Mouse (Mus musculus): ENCODE results near the gene Lmbr1.
"Not testable (repeated sequence)": the region's sequence is repeated elsewhere in the genome, so short reads cannot be mapped to it uniquely, and the experiment has no call there.

Gene Lmbr1

DNA sequence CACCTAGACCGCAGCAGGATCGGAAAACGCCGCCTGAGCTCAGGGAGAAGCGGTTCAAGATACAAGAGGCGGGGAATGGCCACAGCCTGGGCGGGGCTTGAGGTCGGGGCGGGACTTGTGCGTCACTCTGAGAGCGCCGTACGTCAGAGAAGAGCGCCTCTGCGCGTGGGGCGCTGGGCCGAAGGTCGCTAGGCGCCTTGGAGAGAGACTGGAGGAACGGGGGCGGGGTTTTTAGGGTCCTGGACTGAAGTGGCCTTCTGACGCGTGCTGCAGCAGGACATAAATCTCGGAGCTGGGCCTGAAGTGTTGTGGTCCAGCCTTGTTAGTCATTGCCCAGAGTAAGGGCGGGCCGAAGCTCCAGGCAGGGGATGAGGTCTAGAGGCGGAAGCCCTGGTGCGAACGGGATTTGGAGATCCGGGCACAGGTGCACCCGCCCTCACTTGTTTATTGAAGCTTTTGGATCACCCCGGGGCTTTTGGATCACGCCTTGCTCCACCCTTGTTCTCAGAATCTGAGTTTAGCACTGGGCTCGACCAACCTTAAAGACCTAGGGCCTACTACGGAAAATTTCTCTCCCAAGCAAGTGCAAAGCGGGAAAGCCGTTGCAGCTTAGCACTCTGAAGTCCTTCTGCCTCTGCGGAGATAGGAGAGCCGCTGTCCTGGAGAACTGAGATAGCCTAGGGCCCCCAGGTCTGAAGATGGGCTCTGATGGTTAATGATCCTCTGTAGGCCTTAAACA, at the start of gene Lmbr1:
Gene Lmbr1 (minus strand): TSS at position 93 of the 739 bp plus-strand sequence.
- peak; percentile 93 to 96 for DNase-seq (ENCODE audit: low spot score in 2 of 2)

DNA sequence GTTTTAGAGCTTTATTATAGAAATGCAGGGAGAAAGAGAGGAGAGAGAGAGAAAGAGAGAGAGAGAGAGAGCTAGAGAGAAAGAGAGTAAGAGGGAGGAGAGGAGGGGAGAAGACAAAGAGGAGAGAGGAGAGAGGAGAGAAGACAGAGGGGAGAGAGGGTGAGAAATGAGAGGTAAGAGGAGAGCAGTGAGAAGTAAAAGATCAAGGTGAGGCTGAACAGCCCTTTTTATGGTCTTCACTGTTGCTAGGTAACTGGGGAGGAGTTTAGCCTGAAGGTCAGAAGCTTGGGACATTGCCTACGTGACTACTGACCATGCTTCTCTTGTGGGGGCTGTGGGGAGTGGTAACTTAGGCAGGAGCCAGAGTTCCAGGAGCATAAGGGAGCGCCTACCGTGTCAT, 45.1 kb upstream of the Lmbr1 start:
- DNase-seq (ENCODE audit: low spot score in 2 of 2), result not testable (repeated sequence)

DNA sequence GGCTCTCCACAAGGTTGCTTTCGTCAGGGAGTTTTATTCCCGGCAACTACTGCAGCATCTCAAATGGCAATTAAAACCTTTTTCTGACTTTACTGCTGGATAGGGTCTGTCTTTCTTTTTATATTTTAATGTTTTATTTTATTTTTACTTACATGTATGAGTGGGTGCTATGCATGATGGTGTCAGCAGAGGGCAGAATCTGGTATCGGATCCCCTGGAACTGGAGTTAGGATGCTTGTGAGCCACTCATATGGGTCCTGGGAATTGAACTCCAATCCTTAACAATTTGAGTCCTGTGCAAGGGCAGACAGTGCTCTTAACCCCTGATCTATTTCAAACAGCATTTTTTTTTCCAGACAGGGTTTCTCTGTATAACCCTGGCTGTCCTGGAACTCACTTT, 34.9 kb upstream of the Lmbr1 start:
- DNase-seq (ENCODE audit: low spot score in 2 of 2), result no peak

DNA sequence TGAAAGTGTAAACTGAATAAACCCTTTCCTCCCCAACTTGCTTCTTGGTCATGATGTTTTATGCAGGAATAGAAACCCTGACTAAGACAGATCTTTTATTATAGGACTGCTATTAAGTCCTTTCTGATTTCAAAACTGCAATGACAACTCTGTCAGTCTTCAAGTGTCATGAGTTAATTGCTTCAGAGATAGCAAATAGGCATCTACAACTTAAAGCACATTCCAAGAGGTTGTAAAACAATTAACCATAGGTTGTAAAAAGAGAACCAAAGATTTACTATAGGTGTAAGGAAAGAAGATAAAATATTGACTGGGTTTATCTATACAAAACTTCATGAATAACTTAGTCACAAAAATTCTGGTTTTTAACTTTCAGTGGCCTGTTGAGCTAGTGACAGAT, 32.7 kb upstream of the Lmbr1 start:
- DNase-seq (ENCODE audit: low spot score in 2 of 2), result no peak

DNA sequence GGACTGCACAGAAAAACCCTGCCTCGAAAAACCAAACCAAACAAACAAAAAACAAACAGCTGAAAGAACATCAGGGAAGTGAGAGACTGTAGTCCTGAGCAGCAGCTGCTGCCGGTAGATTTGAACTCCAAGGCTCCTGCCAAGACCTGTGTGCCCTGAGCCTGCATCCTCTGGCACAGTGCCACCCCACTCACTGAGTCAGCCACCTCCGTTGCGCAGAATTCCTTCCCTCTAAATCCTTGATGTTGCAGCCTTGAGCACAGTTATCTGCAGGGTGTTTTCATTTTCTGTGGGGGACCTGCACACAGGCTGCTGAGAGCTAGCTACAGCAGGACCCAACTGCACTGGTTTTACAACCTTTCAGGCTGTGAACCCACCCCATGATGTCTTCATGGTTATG, 20.2 kb upstream of the Lmbr1 start:
- DNase-seq (ENCODE audit: low spot score in 2 of 2), result no peak

DNA sequence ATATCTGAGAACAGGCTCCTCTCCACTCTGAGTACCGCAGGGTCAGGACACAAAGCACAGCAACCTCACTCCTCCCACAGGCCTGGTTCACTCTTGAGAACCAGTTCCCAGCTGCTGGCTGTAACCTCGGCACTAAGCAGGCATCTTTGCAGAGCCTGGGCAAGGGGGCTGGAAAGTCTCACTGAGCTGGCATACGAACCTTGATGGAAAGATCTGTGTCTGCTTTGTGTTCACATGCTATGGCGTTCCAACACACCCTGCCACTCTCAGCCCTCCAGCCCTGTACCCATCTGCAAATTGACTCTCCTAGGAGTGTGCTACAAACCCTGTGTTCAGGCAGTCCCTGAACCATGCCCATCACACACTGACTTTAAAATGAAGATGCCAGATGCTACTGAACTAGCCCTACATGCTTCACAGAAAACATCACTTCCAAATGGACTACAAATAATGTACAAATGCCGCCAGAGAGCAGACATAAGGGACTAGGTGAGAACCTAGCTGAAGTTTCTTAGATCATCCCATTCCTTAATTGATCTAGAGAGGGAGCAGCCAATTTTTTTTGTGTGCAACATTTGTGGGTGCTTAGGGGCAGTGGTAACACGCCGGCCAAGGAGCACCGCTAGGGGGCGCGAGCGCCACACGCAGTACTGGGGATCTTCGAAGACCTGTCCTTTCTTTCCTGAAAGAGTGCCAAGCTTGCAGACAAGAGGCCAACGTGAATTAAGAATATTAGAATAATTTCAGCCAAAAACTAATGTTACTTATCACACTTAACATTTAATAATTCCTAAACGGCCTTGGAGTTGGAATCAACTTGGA, 11.0 kb upstream of the Lmbr1 start:
- DNase-seq (ENCODE audit: low spot score in 2 of 2), result peak; percentile 80 to 83

DNA sequence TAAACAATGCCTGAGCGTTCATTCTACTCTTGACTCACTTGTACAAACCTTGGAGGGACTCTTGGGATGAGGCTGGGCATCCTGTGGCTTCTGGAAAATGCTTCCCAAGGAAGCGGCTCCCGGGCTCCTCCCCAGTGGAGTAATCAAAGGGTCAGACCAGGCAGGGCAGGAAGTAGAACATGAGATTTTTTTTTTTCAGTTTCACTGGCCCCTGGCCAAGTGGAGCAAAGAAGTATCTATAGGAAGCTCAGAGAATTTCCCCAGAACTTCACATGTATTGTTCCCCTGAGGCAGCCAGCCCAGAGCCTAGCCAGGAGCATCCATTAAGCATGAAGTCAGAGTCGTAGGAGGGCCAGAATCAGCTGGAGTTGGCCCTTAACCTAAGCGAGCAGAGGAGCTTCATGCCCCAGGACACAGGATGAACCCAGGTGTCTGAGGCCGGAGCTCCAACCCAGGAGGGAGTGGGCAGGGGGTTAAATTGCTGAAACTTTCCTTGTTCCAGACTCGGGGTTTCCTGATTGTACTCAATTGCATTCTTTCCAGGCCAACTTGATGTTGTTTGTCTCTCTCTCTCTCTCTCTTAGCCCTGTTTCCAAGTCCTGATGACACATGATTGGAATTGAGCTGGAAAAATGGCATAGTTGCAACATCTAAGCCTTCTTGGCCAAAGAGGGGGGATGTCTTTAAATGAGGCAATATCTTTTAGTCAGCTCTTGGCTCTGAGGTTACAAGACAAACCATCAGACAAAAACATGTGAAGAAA, 10.2 kb upstream of the Lmbr1 start:
- no peak for DNase-seq (ENCODE audit: low spot score in 2 of 2)

DNA sequence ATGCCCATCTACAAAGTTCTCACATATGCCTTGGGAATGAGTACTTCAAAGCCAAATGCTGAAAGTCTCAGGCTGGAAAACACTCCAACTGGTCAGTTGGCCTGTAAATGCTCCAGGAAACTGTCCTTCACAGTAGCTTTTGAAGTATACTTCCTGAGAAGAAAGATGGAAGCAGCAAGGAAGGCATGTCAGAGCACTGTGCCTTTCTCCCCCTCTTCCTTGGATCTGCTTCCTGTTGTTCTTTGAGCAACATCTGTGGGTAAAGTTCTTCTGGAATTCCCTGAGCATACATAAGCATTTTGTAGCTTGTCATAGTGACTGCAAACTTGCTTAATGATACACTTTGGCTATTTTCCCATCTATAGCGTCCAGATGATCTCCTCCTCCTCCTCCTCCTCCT, 9.4 kb upstream of the Lmbr1 start:
- no peak for DNase-seq (ENCODE audit: low spot score in 2 of 2)

DNA sequence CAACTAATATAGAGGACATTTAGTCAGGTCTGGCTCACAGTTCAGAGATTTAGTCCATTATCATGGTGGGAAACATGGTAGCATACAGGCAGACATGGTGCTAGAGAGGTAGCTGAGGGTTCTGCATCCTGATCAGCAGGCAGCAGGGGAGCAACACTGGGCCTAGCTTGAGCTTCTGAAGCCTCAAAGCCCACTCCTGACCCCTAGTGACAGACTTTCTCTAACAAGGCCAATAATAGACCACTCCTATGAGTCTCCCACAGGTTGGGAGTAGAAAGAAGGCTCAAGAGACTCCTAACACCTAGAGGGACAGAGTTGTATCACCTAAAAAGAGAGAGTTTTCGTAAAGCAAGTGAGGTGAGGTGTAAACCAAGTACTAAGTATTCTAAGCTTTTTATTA, 4.6 kb upstream of the Lmbr1 start:
- no peak for DNase-seq (ENCODE audit: low spot score in 2 of 2)

DNA sequence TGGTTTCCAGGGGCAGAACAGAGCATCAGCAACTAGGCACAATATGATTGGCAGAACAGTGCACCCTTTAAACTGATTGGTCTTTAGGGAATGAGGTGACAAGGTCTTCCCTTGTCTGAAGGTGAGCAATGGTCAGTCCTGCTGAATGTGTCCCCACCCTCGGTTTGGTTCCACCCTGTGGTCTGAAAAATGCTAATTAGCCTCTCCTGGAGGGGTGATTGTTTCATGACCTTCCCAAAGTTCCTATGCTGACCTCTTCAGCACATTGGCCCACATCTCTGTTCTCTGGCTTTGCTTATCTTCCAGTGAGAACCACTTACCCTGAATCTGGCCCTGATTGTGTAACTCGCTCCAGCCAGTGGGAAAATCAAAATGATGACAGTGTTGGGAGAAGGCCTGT, 1.9 kb upstream of the Lmbr1 start:
- no peak for DNase-seq (ENCODE audit: low spot score in 2 of 2)

DNA sequence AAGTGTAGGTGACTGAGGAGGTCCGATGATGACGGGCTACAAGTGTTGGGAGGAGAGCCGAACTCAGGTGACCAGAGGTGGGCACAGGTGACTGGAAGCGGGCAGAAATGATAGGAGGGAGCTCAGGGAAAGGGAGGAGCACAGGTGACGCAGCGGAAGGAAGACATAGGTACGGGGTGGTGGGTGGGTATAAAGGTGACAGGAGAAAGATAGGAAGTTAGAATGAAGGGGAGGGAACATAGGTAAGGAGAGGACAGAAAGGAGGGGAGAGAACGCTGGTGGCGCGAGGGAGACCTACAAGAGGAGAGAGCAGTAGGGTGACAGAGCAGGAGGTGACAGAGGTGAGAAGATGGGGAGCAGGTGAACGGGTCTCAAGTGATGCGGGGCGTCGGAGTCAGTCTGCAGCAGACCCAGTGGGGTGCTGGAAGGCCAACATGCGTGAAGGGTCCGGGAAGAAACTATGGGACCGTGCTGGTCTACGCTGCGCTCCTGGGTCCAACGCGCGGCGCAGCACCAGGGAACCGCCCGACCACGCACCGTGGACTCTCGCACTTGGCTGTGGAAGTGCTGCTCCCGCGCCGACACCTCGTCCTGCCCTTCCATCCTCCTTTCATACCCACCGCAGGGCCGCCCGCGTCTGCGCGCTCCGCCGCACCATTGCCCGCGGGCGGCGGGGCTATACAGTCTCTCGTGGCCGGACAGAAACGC, 446 bp downstream of the Lmbr1 start:
- no peak for DNase-seq (ENCODE audit: low spot score in 2 of 2)

DNA sequence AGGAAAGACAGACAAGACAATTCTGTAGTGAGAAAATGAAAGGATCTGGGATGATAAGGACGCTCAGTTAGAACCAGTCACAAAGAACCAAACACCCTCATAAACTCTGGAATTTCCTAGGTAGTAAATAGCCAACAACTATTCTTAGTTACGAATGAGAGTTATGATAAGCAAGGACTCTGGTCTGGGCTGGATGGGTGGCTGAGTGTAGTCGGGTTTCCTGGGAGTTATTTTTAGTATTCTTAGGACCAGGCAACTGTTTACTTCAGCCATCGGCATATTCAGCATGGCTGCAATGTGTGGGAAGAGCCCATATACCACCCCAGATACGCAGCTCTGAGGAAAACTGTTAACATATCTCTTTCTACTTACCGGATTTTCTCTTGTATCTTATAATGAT, 14.7 kb downstream of the Lmbr1 start:
- no peak for DNase-seq (ENCODE audit: low spot score in 2 of 2)

DNA sequence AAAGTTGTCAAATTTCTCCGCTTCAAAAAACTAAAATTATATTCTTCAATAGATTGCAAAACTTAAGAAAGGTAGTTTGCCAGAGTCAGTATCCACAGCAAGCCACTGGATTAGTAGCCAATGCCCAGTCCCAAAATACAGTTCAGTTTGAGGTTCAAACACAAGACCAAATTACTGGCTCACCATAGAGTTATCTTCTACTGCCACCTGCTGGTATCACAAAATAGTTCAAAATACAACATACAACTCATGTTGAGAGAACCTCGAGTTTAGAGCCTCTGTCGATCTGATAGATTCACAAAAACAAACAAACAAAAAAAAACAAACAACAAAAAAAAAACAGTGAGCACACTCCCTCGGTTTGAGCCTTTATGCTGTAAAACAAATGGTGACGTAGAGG, 42.4 kb downstream of the Lmbr1 start:
- DNase-seq (ENCODE audit: low spot score in 2 of 2), result peak in 1 of 2 experiments; percentile 2

DNA sequence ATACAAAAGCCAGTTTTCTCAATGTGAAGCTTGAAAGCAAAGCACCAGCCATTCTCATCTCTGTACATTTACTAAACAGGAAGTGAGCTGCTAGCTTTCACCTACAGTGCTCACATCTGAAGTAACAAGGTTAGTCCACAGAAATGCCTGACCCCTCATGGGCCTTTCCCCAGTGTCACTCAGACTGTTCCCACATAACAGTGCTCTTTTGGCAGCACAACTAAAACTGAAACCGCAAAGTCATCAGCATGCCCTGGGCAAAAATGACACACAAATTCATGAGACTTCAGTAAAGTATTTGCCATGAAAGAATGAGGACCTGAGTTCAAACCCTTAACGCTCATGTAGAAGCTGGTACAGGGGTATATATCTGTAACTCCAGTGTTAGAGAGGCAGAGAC, 55.7 kb downstream of the Lmbr1 start:
- no peak for DNase-seq (ENCODE audit: low spot score in 2 of 2)

DNA sequence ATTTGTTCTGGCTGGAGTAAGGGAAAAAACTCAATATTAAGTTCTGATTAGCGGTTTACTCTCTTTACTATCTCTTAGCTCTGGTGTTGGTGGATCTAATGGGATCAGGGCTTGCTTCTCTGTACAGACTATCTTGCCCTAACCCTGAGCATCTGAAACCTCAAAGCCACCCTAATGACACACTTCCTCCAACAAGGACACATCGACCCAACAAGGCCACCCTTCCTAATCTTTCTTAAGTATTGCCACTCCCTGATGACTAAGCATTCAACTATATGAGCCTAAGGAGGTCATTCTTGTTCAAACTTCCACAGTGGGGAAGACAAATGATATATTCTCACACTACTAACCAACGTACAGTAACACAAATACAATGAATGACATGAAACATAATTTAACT, 69.0 kb downstream of the Lmbr1 start:
- no peak for DNase-seq (ENCODE audit: low spot score in 2 of 2)

DNA sequence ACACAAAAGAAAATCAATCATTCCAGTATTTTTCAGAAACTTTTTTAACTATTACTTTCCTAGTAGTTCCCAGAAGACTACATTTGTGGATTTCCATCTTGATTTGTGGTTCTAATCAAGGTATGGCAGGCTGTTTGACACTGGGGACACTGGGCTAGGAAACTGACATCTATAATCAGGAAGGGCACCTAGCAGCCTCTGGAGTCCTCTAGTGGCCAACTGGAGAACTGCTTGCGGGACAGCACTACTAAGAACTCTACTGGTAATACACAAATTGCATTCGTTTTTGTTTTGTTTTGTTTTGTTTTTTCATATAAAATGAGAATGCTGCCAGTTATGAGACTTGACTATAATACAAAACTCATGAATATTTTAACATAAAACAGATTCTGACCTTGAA, 85.0 kb downstream of the Lmbr1 start:
- DNase-seq (ENCODE audit: low spot score in 2 of 2), result peak; percentile 68 to 75

DNA sequence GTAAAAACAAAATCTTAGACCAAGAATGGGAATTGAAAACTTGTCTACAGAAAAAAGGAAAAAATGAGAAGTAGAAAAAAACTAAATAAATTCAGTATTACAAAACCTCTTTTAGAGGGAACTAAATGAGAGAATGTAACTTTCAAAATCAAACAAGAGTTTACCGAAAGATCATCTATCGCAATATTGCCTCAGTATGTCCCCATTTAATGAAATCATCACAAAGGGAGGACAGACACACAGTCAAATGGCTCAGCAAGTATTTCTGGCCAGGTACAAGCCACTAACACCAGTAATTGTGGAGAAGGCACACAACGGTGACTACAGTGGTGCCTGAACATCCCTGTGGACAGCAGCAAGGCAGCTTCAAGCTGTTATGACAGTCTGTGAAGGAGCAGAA, 88.1 kb downstream of the Lmbr1 start:
- DNase-seq (ENCODE audit: low spot score in 2 of 2), result no peak

DNA sequence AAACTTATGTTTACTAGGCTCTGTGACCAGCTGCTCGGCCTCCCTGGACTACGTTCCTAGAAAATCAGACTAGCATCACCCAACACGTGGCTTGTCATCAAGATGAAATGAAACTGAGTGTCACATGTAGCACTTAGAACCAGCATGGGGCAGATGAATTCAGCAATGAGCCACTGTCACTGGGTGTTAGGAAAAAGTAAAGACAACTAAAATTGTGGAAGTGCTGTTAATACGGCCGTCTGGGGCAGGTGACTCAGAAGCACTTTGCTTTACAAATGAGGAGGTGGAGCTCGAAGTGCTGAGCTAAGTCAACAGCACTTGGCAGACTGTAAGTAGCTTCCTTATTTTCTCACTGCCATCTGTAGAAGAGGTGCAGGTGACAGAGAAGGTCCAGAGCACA, 88.5 kb downstream of the Lmbr1 start:
- no peak for DNase-seq (ENCODE audit: low spot score in 2 of 2)

DNA sequence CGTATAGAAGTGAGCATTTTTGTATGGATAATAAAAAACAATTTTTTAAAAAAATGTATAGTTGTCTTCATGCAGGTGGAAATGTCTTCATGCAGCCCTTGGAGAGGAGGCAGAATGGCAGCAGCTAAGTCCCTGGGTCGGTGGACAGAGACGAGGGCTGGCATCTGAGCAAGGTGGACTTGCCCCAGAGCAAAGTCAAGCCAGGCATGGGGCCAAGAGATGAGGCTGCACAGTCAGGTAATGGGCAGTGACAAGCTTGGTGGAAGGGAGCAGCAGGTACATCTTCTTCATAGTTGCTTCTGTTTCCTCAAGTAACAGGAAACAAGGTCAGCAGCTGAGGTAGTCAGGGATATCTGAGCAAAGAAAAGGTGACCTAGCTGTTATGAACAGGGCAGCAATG, 97.1 kb downstream of the Lmbr1 start:
- DNase-seq (ENCODE audit: low spot score in 2 of 2), result no peak

DNA sequence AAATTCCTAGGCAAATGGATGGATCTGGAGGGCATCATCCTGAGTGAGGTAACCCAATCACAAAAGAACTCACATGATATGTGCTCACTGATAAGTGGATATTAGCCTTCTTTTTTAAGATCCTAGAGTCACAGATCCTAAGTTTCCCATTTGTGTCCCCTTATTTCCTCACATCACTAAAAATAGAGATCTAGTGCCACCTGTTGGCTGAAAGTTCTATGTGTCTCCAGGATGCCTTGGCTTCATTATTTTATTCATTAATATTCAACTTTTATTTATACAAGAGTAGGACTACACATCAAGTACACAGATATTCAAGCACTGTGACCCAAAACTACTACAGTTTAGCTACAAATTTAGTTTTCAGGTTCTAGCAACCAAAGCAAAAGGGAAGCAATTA, 103.4 kb downstream of the Lmbr1 start:
- no peak for DNase-seq (ENCODE audit: low spot score in 2 of 2)

DNA sequence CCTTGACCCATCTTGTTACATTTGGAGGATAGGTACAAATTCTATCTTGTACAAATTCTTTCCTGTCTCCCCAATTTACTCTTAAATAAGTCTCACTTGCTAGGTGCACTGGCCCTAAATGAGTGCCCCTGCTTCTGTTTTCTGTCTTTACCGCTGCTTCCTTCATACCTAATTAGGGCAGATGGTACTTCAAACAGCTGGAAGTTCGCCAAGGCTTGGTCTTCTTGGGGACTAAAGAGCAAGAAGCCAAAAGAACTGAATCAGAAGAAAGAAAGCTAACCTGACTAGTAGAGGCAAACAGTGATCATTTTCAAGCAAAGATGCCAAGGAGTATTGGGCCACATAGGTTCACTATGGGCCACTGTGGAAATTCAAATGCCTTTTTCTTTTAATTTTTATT, 104.8 kb downstream of the Lmbr1 start:
- peak in 1 of 2 experiments; percentile 11 for DNase-seq (ENCODE audit: low spot score in 2 of 2)

DNA sequence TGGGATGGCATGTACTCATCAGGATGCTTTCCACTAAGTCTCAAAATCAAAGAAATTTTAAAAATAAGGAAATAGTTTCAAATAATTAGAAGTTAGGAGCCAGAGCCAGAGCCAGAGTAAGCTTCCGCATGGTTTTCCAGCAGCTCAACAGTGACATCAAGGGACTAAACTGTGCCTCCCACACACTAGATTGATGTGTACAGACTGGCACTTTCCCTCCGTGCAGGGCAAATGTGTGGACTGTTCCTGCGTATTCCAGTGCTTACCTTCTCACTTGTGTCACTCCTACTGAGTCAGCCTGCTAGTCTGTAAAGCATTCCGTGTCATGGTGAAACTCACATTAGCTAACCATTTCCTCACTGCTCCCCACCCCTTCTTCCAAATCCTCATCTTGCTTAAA, 107.3 kb downstream of the Lmbr1 start:
- no peak for DNase-seq (ENCODE audit: low spot score in 2 of 2)
